Mouse (Mus musculus) left cerebral cortex, adult 11 months (tissue): ENCODE measurements at regions not wholly inside any gene's neighbourhood (a gene's known extent, or its start where the extent isn't known, plus 50 kb on each side); places are given as distances from the start of the nearest gene placed in this dataset.

Source experiments
- DNase-seq: peaks from one replicate; pipeline ENCODE4 v3.0.0; 2022; ENCODE audit warnings: low spot score

DNA sequence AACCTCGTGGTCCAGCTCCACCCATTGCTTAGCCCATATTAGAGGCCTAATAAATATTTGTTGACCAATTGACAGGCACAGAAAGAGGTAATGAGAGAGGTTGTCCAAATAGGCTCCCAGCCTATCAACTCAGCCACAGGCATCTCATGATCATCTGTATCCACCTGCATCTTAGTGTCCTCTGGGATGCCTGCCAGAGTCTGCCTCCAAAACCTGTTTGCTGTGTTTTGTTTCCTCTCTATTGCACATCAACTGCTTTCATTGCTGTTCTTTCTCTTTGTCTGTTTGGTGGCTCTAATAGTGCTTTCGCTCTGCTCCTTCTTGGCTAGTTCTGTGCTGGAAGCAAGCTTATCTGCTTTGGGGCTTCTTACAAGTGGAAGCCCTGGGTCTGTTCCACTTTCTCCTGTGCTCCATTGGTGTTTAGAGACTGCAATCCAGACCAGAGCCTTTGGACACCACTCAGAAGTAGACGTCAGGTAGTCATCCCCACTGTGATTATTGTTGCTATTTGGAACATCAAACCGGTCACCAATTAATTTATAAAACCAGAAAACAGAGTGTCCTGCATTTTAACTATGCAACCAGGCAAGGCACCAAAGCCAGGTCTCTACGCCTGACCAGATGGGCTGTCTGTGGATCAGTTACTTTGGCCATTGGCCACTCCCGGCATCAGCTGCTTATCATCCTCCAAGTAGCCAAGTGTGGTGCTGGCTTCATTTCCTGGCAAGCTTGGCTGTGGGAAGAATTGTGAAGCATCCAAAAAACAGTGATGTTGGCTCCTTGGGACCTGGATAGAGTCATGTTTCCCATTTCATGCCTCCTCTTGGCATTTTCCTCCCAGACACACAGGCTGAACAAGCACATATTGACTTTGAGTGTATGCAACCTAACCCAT lies 74.5 kb upstream of the Hs3st4 start:
- no peak for DNase-seq

DNA sequence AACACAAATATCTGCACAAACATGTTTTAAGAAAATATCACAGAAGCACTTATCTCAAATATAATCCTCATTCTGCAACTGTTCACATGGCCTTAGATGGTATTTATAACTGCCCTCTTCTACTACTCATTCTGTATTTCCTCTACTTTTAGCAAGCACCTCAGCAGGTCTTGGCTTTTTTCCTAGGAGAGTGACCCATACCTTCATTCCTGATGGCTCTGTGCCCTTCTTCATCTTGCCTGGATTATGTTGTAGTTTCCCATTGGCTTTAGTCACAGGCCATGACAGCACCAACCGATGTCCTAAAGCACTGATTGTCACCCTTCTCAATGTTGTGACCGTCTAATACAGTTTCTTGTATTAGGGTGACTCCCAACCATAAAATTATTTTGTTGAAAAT lies 61.2 kb upstream of the Hs3st4 start:
- DNase-seq, result no peak

DNA sequence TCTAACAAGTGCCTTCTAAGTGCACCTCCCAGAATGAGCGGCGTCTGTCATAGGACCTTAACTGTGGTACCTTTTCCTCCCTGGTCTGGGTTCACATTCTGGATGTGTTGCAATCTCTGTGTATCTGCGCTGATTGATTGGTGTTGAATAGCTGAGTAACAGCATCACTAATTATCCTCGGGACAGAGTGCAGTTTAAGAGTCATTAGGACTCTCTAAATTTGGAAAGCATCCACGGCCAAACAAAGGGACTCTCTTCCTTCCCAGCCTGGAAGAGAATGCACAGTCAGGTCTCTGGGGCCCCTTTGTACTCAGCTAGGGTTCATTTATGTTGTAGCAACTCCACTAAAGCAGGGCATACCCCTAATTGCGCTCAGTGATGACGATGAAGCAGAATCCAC lies 50.2 kb upstream of the Hs3st4 start:
- DNase-seq, result no peak
